Mouse (Mus musculus) intestine, embryonic 15.5 days (tissue): ENCODE measurements around the gene Olfr576. TPM values are rescaled to one million over a fixed set of nuclear protein-coding genes. Genes with fewer than 3 reads are reported as not detected.
A peak's percentile ranks its signal among the peaks of the same experiment; 100 is the strongest.

Source experiments
- ATAC-seq: fragments of 200-750 bp; cut with Nextera tagmentation; 2 replicates; pipeline ENCODE4 v1.8.0; 2017; ENCODE audit warnings: moderate TSS enrichment, moderate library complexity
- H3K27ac ChIP-seq: fragments of 300-500 bp; sonication (generic); 2 replicates; pipeline ENCODE4 v1.5.1; 2015; ENCODE audit warnings: mild to moderate bottlenecking, inconsistent platforms
- H3K27me3 ChIP-seq: fragments of 300-500 bp; sonication (generic); replicated peaks from 2 replicates; pipeline ENCODE4 v1.6.1; 2015; ENCODE audit warnings: inconsistent platforms
- H3K36me3 ChIP-seq: fragments of 300-500 bp; sonication (generic); 2 replicates; pipeline ENCODE4 v1.6.1; 2015; ENCODE audit warnings: inconsistent platforms
- H3K4me1 ChIP-seq: fragments of 300-500 bp; sonication (generic); replicated peaks from 2 replicates; pipeline ENCODE4 v1.6.1; 2015; ENCODE audit warnings: inconsistent platforms
- H3K4me2 ChIP-seq: fragments of 300-500 bp; sonication (generic); replicated peaks from 2 replicates; pipeline ENCODE4 v1.6.1; 2015; ENCODE audit warnings: mild to moderate bottlenecking, inconsistent platforms
- H3K4me3 ChIP-seq: fragments of 300-500 bp; sonication (generic); replicated peaks from 2 replicates; pipeline ENCODE4 v1.5.1; 2015; ENCODE audit warnings: inconsistent platforms
- H3K9ac ChIP-seq: fragments of 300-500 bp; sonication (generic); 2 replicates; pipeline ENCODE4 v1.6.1; 2015; ENCODE audit warnings: inconsistent platforms
- H3K9me3 ChIP-seq: fragments of 300-500 bp; sonication (generic); 2 replicates; pipeline ENCODE4 v1.6.1; 2016; ENCODE audit warnings: inconsistent platforms
- WGBS: fragments of 180-500 bp; shearing (Covaris S2); methylation state at CpG from one replicate; pipeline ENCODE4 v1.1.7; 2015; 5-methylcytosine and 5-hydroxymethylcytosine counted together
- polyA plus RNA-seq: library from polyadenylated mRNA; unstranded; fragments of >200 nt; fragmentation: Nextera tagmentation; extraction: Ambion mirVana; gene quantifications from 2 replicates; pipeline ENCODE4 v1.2.1, GENCODE M21; 2015

Olfr576 gene
- polyA plus RNA-seq = not detected in 2 replicates

DNA sequence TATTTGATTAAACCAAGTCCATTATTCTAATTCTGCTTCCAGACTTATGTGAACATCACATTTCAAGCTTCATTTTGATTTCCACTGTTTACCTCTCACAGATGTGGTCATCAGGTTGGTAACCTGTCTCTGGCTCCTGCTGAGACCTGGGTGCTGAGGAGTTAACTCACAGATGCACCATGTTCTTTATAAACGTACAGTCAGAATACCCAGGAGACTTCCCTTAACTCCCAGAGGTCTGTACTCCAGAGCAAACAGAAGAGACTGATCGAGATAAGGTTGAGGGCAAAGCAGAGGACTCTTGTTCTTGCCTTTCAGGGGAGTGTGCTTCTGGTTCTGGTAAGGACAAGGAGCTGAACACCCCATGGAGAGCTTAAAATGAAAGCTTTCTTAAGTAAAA lies at the start of gene Olfr576:
Gene Olfr576, plus strand, starts transcription at position 301 of the 400 bp plus-strand sequence.
- Histone ChIP-seq H3K4me2 (no peak within 1 kb of the TSS), H3K9me3 (no peaks in the 10 kb centered on the region), H3K27ac (no peak within 1 kb of the TSS), H3K27me3 (no peaks in the 10 kb centered on the region), H3K4me3 (no peak within 1 kb of the TSS), H3K9ac (no peak within 1 kb of the TSS), H3K4me1 (no peaks in the 10 kb centered on the region), H3K36me3 (no peaks in the 10 kb centered on the region)
- WGBS = 21% methylated on average over 2 of the region's 2 CpGs
- ATAC-seq = no peak

DNA sequence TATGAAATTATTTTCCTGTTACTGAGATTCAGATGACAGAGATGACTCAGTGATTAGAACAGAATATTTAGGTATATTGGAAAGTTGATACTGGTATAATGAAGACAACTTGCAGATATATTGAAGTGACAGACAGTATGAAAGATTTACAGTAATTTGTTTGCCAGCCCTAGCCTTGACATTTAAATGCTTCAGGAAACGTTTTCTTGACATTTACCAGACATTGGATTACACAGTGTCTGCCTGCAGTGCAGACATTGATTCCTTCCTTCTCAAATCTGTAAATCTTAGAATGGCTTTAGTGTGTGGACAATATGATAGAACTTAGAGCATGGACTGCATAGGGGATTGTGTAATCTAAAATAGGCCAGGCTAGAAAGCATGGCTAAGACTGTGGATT lies 47.2 kb upstream of the Olfr576 start:
- no peaks in the 10 kb centered on the region for H3K27me3 ChIP-seq
- H3K4me1 ChIP-seq = no peaks in the 10 kb centered on the region
- WGBS = 17% methylated on average over 1 of the region's 1 CpGs
- H3K4me3 ChIP-seq = no peak overlapping the region
- ATAC-seq = no peak
- H3K4me2 ChIP-seq = no peak overlapping the region
- no peaks in the 10 kb centered on the region for H3K9me3 ChIP-seq
- H3K9ac ChIP-seq = no peak overlapping the region
- H3K27ac ChIP-seq = no peak overlapping the region
- H3K36me3 ChIP-seq = no peaks in the 10 kb centered on the region

DNA sequence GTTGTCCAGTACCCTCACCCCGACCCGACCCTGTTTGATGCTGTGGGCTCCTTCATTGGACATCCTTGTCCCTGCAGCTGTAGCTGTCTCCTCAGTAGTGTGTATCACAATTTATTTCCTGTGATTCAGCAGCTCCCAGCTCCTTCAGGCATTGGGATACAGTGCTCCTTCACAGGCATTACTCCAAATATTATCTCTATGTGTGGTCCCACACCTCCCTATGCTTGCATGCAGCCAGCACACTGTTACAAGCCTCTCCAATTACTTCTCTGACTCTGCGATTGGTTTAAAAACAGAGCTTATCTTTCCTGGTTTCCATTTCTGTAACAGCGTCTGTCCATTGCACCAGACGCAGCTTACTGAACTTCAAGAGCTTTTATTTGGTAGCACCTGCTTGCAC lies 46.1 kb upstream of the Olfr576 start:
- Histone ChIP-seq H3K27me3 (no peaks in the 10 kb centered on the region), H3K4me3 (no peak overlapping the region), H3K4me1 (no peaks in the 10 kb centered on the region), H3K27ac (no peak overlapping the region), H3K36me3 (no peaks in the 10 kb centered on the region), H3K4me2 (no peak overlapping the region), H3K9me3 (no peaks in the 10 kb centered on the region), H3K9ac (no peak overlapping the region)
- WGBS = 47% methylated on average over 5 of the region's 5 CpGs
- ATAC-seq = no peak

DNA sequence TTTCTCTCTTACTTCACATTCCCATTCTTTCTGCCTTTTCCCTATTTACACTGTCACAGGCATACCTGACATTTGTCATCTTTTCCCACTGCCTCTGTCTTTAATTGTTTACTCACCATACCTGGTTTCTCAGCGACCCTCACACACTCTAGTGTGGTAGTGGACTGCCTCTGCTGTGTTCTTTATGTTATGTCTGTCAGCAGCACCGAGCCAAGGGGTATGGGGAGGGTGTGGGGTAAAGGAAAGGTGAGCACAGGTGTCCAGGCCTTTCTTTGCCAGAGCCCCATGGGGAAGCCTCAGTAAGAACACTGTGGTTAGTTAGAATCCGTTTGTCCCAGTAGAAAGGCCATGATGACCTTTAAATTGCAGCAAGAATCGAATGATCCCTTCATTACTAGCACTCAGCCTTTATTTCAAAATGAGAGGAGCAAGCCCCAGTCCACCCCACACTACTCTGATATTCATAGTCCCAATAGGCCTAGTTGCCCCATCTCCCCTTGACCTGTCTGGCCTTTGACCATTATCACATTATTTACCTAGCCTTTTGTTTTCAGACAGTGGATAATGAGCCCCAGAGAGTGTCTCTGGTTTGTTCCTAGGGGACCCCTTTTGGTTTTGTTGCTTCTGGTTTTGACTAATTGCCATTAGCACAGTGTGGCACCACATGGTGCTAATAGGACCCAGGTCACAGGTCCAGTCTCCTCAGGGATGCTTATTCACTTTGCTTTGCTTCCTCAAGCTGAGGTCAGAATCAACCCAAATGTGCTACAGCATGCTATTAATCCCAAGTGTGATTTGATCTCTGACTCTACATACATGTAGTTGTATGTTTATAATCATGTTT lies 45.2 kb upstream of the Olfr576 start, which contains the start of gene Olfr571:
Gene Olfr571, minus strand, starts transcription at position 505 of the 844 bp plus-strand sequence.
- no peak for ATAC-seq
- Histone ChIP-seq H3K9me3 (no peaks in the 10 kb centered on the region), H3K4me3 (no peak within 1 kb of the TSS), H3K36me3 (no peaks in the 10 kb centered on the region), H3K9ac (no peak within 1 kb of the TSS), H3K27me3 (no peaks in the 10 kb centered on the region), H3K4me1 (no peaks in the 10 kb centered on the region), H3K27ac (no peak within 1 kb of the TSS), H3K4me2 (no peak within 1 kb of the TSS)
- 60% methylated on average over 4 of the region's 4 CpGs for WGBS

DNA sequence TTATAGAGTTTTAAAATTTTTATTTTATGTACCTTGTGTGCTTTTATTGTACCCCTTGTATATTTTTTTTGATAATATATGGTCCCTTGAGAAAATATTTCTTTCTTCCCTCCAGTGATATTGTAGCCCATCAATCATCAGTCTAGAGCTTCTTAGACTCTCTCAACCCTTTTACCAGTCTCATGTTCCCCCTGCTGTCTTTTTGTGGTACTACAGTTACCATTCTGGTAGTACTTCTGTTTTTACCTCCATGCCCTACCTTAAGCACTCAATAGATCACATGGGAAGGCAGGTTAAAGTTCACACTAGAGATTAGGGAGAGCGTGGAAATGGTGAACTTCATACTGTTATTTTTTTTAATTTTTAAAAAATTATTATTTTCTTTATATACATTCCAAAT lies 42.8 kb upstream of the Olfr576 start:
- ATAC-seq = peak; percentile 70

DNA sequence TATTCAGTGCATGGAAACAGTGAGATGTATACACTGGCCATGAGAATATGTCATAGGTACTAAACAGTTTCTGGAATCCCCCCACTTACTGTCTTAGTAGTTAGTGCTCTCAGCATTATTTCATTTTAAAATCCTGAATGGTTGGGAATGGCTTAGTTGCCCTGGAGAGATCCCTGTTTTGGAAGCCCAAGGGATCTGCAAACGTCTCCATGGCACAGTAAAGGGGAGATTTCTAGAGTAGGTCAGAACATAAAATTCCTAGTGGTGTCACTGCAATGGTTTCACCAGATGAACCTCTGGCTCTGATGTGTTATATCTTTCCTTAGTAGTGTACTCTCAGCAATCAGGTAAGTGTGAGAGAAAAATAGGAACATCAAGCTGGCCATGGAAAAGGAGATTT lies 38.4 kb upstream of the Olfr576 start, which contains the start of gene Olfr572:
Gene Olfr572, plus strand, starts transcription at position 301 of the 400 bp plus-strand sequence.
- 52% methylated on average over 1 of the region's 1 CpGs for WGBS
- no peaks in the 10 kb centered on the region for H3K27me3 ChIP-seq
- H3K4me2 ChIP-seq = no peak within 1 kb of the TSS
- H3K9me3 ChIP-seq = no peaks in the 10 kb centered on the region
- H3K27ac ChIP-seq = no peak within 1 kb of the TSS
- no peaks in the 10 kb centered on the region for H3K36me3 ChIP-seq
- H3K4me3 ChIP-seq = no peak within 1 kb of the TSS
- ATAC-seq = no peak
- H3K9ac ChIP-seq = no peak within 1 kb of the TSS
- H3K4me1 ChIP-seq = no peaks in the 10 kb centered on the region

More for the DNA sequence above, 42.8 kb upstream of the Olfr576 start:
- 3% methylated on average over 1 of the region's 1 CpGs for WGBS
- Histone ChIP-seq H3K9ac (no peak overlapping the region), H3K4me1 (no peaks in the 10 kb centered on the region), H3K4me2 (no peak overlapping the region), H3K36me3 (no peaks in the 10 kb centered on the region), H3K27me3 (no peaks in the 10 kb centered on the region), H3K9me3 (no peaks in the 10 kb centered on the region), H3K27ac (no peak overlapping the region), H3K4me3 (no peak overlapping the region)

DNA sequence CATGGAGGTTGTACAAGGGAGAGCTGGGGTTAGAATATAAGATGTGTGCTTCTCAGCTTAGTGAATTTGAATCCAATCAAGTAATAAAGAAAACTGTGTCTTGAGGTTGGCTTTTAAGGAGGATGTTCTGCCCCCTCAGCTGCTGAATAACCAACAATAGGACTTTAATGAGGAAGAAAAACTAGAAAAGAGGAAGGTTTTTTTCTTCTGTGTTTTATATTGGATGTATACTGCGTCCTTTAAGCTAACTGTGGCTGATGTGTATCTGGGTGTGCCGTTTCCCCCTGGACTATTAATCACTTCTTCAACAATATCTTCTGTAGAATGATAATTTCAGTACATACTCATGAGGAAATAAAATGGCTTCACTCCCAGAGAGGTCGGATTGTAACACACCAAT lies 35.4 kb upstream of the Olfr576 start:
- ATAC-seq = no peak
- WGBS = 72% methylated on average over 3 of the region's 3 CpGs
- Histone ChIP-seq H3K4me1 (no peaks in the 10 kb centered on the region), H3K27ac (no peak overlapping the region), H3K9ac (no peak overlapping the region), H3K9me3 (no peaks in the 10 kb centered on the region), H3K27me3 (no peaks in the 10 kb centered on the region), H3K36me3 (no peaks in the 10 kb centered on the region), H3K4me3 (no peak overlapping the region), H3K4me2 (no peak overlapping the region)

DNA sequence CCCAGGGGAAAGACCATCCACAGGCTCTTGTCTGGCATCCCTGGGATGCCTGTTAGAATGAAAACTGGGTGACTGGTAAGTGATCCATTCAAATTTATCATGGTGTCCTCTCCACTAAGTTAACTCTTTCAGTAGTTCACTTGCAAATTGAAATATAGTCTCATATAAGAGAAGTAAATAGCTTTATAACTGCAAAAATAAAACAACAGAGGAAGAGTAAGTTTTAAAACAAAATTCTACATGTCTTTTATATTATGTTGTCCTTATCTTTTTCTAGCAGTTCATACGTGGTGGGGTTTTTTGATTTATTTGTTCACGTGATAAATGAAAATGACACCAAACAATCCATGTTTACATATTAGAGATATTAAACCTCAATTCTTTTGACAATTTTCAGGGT lies 20.0 kb upstream of the Olfr576 start, which contains the start of gene Olfr573-ps1:
Gene Olfr573-ps1, minus strand, starts transcription at position 101 of the 400 bp plus-strand sequence.
- no peak for ATAC-seq
- H3K9me3 ChIP-seq = no peaks in the 10 kb centered on the region
- no peak within 1 kb of the TSS for H3K4me3 ChIP-seq
- H3K4me1 ChIP-seq = no peaks in the 10 kb centered on the region
- H3K27ac ChIP-seq = no peak within 1 kb of the TSS
- no peak within 1 kb of the TSS for H3K4me2 ChIP-seq
- H3K36me3 ChIP-seq = no peaks in the 10 kb centered on the region
- WGBS = 83% methylated on average over 2 of the region's 2 CpGs
- H3K27me3 ChIP-seq = no peaks in the 10 kb centered on the region
- H3K9ac ChIP-seq = no peak within 1 kb of the TSS

DNA sequence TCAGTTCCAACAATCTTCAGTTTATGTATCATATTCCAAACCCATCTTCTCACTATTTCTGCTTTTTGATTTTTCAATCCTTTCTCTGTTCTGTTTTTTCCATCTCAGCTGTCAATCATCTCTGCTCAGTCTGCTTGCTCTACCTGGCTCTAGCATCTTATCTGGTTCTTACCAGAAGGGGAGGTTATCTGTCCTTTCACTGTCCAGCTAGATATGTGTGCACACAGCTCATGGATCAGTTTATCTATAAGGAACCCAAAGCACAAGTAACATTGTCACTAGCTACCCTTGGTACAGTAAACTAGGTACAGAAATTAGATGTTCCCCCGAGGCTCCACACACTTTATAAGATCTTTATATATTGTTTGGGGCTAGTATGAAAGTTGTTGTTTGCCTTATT lies 19.0 kb upstream of the Olfr576 start:
- Histone ChIP-seq H3K36me3 (no peaks in the 10 kb centered on the region), H3K4me1 (no peaks in the 10 kb centered on the region), H3K4me2 (no peak overlapping the region), H3K4me3 (no peak overlapping the region), H3K27ac (no peak overlapping the region), H3K9ac (no peak overlapping the region), H3K9me3 (no peaks in the 10 kb centered on the region), H3K27me3 (no peaks in the 10 kb centered on the region)
- 84% methylated on average over 1 of the region's 1 CpGs for WGBS
- no peak for ATAC-seq

DNA sequence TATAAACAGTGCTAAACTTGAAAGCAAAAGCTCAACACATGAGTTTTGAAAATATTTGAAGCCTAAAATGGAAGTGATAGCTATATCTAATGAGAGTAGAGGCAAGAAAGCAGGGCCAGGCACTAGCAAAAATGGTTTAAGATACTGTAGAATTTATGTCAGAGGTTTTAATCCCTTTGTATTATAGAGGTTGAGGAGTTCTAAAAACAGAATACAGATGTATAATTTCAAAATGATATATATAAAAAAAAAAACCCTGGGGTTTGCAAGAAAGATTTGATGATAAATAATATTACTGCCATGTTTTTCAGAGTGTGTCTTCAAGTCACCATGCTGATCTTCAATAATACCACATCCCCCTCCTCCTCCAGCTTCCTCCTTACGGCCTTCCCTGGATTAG lies 14.3 kb upstream of the Olfr576 start, which contains the start of gene Olfr574:
Gene Olfr574, plus strand, starts transcription at position 301 of the 400 bp plus-strand sequence.
- no peak within 1 kb of the TSS for H3K4me3 ChIP-seq
- no peak for ATAC-seq
- H3K4me1 ChIP-seq = no peaks in the 10 kb centered on the region
- H3K4me2 ChIP-seq = no peak within 1 kb of the TSS
- H3K27me3 ChIP-seq = no peaks in the 10 kb centered on the region
- no peak within 1 kb of the TSS for H3K27ac ChIP-seq
- H3K9me3 ChIP-seq = no peaks in the 10 kb centered on the region
- 82% methylated on average over 1 of the region's 1 CpGs for WGBS
- H3K9ac ChIP-seq = no peak within 1 kb of the TSS
- H3K36me3 ChIP-seq = no peaks in the 10 kb centered on the region

DNA sequence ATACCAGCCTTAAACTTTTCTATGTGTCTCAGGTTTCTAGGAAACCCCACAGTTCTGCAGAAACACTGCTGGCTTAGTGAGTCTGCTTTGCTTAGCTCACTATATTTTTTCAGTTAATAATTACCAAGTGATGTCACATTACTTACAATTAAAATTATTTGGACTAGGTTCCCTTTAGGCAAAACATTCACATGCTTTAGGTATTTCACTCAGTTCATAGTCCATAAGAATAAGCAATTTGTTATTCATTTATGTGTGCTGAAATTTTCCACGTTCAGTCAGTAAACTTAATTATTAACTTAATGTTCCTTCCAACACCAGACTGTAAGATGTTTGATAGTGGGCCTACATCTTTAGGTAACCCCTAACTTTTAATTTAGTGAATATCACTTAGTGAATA lies 11.7 kb upstream of the Olfr576 start:
- ATAC-seq = no peak
- Histone ChIP-seq H3K9ac (no peak overlapping the region), H3K4me2 (no peak overlapping the region), H3K27me3 (no peaks in the 10 kb centered on the region), H3K9me3 (no peaks in the 10 kb centered on the region), H3K27ac (no peak overlapping the region), H3K4me1 (no peaks in the 10 kb centered on the region), H3K36me3 (no peaks in the 10 kb centered on the region), H3K4me3 (no peak overlapping the region)
- 56% methylated on average over 1 of the region's 1 CpGs for WGBS

DNA sequence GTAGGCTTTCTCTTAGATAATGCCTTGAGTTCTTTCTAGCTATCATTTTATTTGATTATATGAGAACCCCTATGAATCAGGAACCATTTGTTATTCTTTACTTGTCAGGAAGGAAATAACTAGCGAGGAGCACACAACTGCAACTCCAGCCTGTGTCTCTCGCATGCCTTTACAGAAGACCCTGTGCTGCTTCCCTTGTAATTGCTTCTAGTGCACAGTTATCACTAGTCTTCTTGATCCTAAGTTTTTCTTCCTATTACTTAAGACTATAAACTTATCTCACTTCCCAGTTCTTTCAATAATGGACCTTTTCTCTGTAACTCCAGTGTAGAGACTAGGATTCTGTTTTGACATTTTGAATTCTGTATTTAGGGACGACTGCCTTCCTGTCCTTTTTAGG lies 4.3 kb upstream of the Olfr576 start:
- H3K4me3 ChIP-seq = no peak overlapping the region
- no peaks in the 10 kb centered on the region for H3K4me1 ChIP-seq
- no peak overlapping the region for H3K27ac ChIP-seq
- H3K36me3 ChIP-seq = no peaks in the 10 kb centered on the region
- no peaks in the 10 kb centered on the region for H3K9me3 ChIP-seq
- H3K4me2 ChIP-seq = no peak overlapping the region
- no peak overlapping the region for H3K9ac ChIP-seq
- no peak for ATAC-seq
- 61% methylated on average over 3 of the region's 3 CpGs for WGBS
- no peaks in the 10 kb centered on the region for H3K27me3 ChIP-seq

DNA sequence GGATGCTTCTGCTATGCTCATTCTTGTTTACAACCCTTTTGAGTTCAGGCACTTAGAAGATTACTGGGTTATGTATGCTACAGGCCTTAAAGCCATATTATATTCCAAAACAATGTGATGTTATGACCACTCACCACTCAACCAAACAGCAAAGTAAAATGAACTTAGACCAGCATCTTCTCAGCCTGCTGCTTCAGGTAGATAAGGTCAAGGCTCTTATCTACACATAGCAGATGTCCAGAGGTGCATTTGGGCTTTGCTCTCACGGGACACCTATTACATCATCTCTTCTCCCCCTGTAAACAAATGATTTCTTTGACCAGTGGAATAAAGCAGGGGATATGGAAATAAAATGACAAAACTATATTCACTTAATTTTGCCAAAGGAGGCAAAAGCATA lies 3.9 kb upstream of the Olfr576 start, which contains the start of gene Olfr575:
Gene Olfr575, minus strand, starts transcription at position 183 of the 400 bp plus-strand sequence.
- ATAC-seq = no peak
- no peak within 1 kb of the TSS for H3K4me2 ChIP-seq
- no peak within 1 kb of the TSS for H3K4me3 ChIP-seq
- no peak within 1 kb of the TSS for H3K27ac ChIP-seq
- H3K27me3 ChIP-seq = no peaks in the 10 kb centered on the region
- no peaks in the 10 kb centered on the region for H3K36me3 ChIP-seq
- H3K9ac ChIP-seq = no peak within 1 kb of the TSS
- 46% methylated on average over 1 of the region's 1 CpGs for WGBS
- H3K4me1 ChIP-seq = no peaks in the 10 kb centered on the region
- no peaks in the 10 kb centered on the region for H3K9me3 ChIP-seq
